Mouse (Mus musculus): ENCODE measurements around the gene Hsdl2. TPM values are rescaled to one million over a fixed set of nuclear protein-coding genes. Genes with fewer than 3 reads are reported as not detected.

Hsdl2 gene
- polyA plus RNA-seq, 1 experiment from 2014 or later: 40.0 TPM

DNA sequence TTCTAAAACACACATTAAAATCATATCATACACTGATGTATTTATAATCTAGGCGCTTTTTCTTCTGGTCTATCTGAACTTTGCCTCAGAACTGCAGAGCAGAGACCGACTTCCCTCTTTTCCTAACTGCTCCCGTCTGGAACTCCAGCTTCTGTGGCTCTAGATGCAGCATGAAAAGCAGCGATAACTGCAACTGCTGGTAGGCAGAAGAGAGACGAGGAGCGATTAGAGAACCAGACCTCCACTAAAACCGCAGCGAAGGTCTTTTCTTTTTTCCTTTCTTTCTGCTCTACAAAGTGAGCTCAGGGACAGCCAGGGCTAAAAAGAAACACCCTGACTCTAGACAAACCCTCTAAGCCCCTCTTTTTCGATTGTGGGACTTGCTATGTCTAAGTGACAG lies 48.8 kb downstream of the Hsdl2 start:
- no peak overlapping the region for H3K4me2 ChIP-seq
- peaks cover 36% of the 10 kb centered on the region for H3K4me1 ChIP-seq
- H3K36me3 ChIP-seq: no peaks in the 10 kb centered on the region
- H3K27me3 ChIP-seq (replicated peaks): no peaks in the 10 kb centered on the region
- no peak overlapping the region for H3K4me3 ChIP-seq (replicated peaks)
- whole genome bisulfite sequencing: 43% methylated on average over 9 of the region's 9 CpGs
- H3K27ac ChIP-seq (replicated peaks): peak overlapping the region; percentile 37; the same call in 1 of the 2 replicates
- no peak for ATAC-seq (ENCODE audit: low FRiP score)
- no peak overlapping the region for H3K9ac ChIP-seq (replicated peaks)
- H3K9me3 ChIP-seq (replicated peaks): no peaks in the 10 kb centered on the region

GRCm38 (mm10) chr4:59634532-59634931 lies 53.2 kb downstream of the Hsdl2 start:
- Histone ChIP-seq H3K27me3 (replicated peaks) (no peaks in the 10 kb centered on the region), H3K9me3 (replicated peaks) (no peaks in the 10 kb centered on the region), H3K27ac (replicated peaks) (no peak overlapping the region), H3K36me3 (no peaks in the 10 kb centered on the region), H3K4me3 (replicated peaks) (no peak overlapping the region), H3K4me2 (no peak overlapping the region), H3K4me1 (peaks cover 17% of the 10 kb centered on the region), H3K9ac (replicated peaks) (no peak overlapping the region)
- no peak for ATAC-seq (ENCODE audit: low FRiP score)
- WGBS: 72% methylated on average over 1 of the region's 1 CpGs

DNA sequence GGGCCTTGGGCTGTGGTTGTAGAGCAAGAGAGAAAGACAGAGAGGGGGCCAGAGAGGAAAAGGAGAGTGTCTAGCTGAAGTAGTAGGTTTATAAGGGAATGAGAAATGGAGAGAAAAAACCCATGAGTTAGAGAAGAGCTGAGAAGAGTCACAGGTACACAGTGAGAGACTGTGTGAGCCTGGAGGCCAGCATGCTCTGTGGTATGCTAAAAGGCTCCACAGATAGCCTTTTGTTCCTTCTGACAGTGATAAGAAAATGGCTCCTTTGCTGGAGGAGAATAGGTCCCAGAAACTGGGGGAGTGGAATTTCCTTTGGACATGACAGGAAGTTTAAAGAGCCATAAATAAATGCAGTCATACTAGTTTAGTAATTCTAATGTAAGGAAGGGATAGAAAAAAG lies 57.8 kb downstream of the Hsdl2 start:
- H3K36me3 ChIP-seq: no peaks in the 10 kb centered on the region
- H3K4me1 ChIP-seq: peaks cover 13% of the 10 kb centered on the region
- no peak overlapping the region for H3K4me3 ChIP-seq (replicated peaks)
- H3K27ac ChIP-seq (replicated peaks): no peak overlapping the region
- no peak overlapping the region for H3K9ac ChIP-seq (replicated peaks)
- H3K27me3 ChIP-seq (replicated peaks): no peaks in the 10 kb centered on the region
- no peaks in the 10 kb centered on the region for H3K9me3 ChIP-seq (replicated peaks)
- no peak for ATAC-seq (ENCODE audit: low FRiP score)
- no peak overlapping the region for H3K4me2 ChIP-seq

GRCm38 (mm10) chr4:59640720-59641119 lies 59.4 kb downstream of the Hsdl2 start:
- no peaks in the 10 kb centered on the region for H3K36me3 ChIP-seq
- H3K9ac ChIP-seq (replicated peaks): no peak overlapping the region
- 86% methylated on average over 2 of the region's 2 CpGs for WGBS
- no peak for ATAC-seq (ENCODE audit: low FRiP score)
- H3K9me3 ChIP-seq (replicated peaks): no peaks in the 10 kb centered on the region
- peaks cover 18% of the 10 kb centered on the region for H3K4me1 ChIP-seq
- H3K4me2 ChIP-seq: no peak overlapping the region
- no peaks in the 10 kb centered on the region for H3K27me3 ChIP-seq (replicated peaks)
- no peak overlapping the region for H3K27ac ChIP-seq (replicated peaks)
- H3K4me3 ChIP-seq (replicated peaks): no peak overlapping the region

DNA sequence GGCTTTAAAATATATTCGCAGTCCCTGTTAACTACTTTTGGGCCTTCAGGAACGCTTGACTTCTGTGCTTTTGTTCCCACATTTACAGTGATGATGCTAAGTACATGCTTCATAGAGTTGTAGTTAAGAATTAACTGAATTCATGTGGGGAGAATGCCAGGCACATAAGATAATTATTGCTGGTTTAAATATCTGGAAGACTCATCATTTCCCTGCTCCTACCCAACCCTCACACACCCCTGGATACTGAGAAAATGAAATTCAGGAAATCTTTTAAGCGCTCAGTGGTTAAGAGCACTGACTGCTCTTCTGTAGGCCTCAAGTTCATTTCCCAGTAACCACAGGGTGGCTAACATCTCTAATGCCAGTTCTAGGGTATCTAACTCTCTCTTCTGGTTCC lies 60.7 kb downstream of the Hsdl2 start:
- Histone ChIP-seq H3K4me1 (peaks cover 18% of the 10 kb centered on the region), H3K4me2 (no peak overlapping the region), H3K9ac (replicated peaks) (no peak overlapping the region), H3K27ac (replicated peaks) (no peak overlapping the region), H3K27me3 (replicated peaks) (no peaks in the 10 kb centered on the region), H3K9me3 (replicated peaks) (no peaks in the 10 kb centered on the region), H3K36me3 (no peaks in the 10 kb centered on the region), H3K4me3 (replicated peaks) (no peak overlapping the region)
- 76% methylated on average over 3 of the region's 3 CpGs for WGBS
- ATAC-seq (ENCODE audit: low FRiP score): no peak

DNA sequence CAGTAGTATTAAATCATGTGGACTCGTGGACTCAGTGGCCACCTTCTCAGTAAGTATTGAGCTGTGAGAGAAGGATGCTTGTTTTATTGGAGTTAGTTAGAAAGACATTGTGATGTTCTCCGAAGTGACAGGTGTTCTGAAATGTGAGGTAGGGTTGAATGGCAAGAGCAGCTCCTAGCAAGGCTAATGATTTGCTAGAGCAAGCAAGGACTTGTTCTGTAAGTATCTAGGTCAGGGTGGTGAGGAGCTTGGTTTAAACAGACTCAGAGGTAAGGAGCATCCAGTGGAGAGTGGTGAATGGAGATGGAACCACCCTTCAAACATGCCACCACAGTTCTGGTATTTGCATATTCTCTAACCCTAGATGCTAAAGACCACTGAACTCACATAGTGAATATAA lies 61.3 kb downstream of the Hsdl2 start:
- Histone ChIP-seq H3K9me3 (replicated peaks) (no peaks in the 10 kb centered on the region), H3K27me3 (replicated peaks) (no peaks in the 10 kb centered on the region), H3K4me3 (replicated peaks) (no peak overlapping the region), H3K36me3 (no peaks in the 10 kb centered on the region), H3K27ac (replicated peaks) (no peak overlapping the region), H3K4me2 (no peak overlapping the region), H3K4me1 (peaks cover 18% of the 10 kb centered on the region), H3K9ac (replicated peaks) (no peak overlapping the region)
- WGBS: 74% methylated on average over 2 of the region's 2 CpGs
- no peak for ATAC-seq (ENCODE audit: low FRiP score)

DNA sequence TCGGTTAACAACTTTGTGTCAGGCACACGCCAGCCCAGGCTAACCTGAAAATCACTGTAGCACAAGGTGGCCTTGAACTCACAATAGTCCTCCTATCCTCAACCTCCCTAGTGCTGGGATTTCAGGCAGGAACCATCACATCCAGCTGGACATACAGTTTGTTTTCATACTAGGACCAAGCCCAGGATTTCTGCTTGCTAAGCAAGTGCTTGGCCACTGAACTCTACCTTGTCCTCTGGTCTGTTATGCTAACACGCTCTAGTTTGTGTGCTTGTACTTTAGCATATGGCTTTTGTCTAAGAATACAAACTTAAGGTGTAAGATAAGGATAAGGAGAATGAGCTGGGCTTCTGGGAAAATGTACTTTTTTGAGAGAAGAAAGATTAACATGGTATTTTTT lies 63.1 kb downstream of the Hsdl2 start:
- no peaks in the 10 kb centered on the region for H3K9me3 ChIP-seq (replicated peaks)
- no peak overlapping the region for H3K27ac ChIP-seq (replicated peaks)
- no peak for ATAC-seq (ENCODE audit: low FRiP score)
- H3K4me1 ChIP-seq: peaks cover 18% of the 10 kb centered on the region
- no peak overlapping the region for H3K4me3 ChIP-seq (replicated peaks)
- H3K9ac ChIP-seq (replicated peaks): no peak overlapping the region
- no peaks in the 10 kb centered on the region for H3K36me3 ChIP-seq
- WGBS: 82% methylated on average over 3 of the region's 3 CpGs
- H3K27me3 ChIP-seq (replicated peaks): no peaks in the 10 kb centered on the region
- no peak overlapping the region for H3K4me2 ChIP-seq

- Histone ChIP-seq H3K27me3 (replicated peaks) (no peaks in the 10 kb centered on the region), H3K4me3 (replicated peaks) (no peak overlapping the region), H3K4me2 (no peak overlapping the region), H3K9ac (replicated peaks) (no peak overlapping the region), H3K36me3 (no peaks in the 10 kb centered on the region), H3K27ac (replicated peaks) (no peak overlapping the region), H3K4me1 (peaks cover 18% of the 10 kb centered on the region), H3K9me3 (replicated peaks) (no peaks in the 10 kb centered on the region)
- peak; percentile 62 for ATAC-seq (ENCODE audit: low FRiP score)
- WGBS: 30% methylated on average over 4 of the region's 4 CpGs
These were observed 63.6 kb downstream of the Hsdl2 start for GRCm38 (mm10) chr4:59644992-59645391.

GRCm38 (mm10) chr4:59645610-59646009 lies 64.2 kb downstream of the Hsdl2 start:
- WGBS: 91% methylated on average over 2 of the region's 2 CpGs
- no peaks in the 10 kb centered on the region for H3K27me3 ChIP-seq (replicated peaks)
- H3K9ac ChIP-seq (replicated peaks): no peak overlapping the region
- H3K4me3 ChIP-seq (replicated peaks): no peak overlapping the region
- no peak overlapping the region for H3K27ac ChIP-seq (replicated peaks)
- H3K4me1 ChIP-seq: peaks cover 18% of the 10 kb centered on the region
- no peaks in the 10 kb centered on the region for H3K36me3 ChIP-seq
- no peaks in the 10 kb centered on the region for H3K9me3 ChIP-seq (replicated peaks)
- ATAC-seq (ENCODE audit: low FRiP score): peak; percentile 37; the same call in 1 of the 2 replicates
- H3K4me2 ChIP-seq: no peak overlapping the region

DNA sequence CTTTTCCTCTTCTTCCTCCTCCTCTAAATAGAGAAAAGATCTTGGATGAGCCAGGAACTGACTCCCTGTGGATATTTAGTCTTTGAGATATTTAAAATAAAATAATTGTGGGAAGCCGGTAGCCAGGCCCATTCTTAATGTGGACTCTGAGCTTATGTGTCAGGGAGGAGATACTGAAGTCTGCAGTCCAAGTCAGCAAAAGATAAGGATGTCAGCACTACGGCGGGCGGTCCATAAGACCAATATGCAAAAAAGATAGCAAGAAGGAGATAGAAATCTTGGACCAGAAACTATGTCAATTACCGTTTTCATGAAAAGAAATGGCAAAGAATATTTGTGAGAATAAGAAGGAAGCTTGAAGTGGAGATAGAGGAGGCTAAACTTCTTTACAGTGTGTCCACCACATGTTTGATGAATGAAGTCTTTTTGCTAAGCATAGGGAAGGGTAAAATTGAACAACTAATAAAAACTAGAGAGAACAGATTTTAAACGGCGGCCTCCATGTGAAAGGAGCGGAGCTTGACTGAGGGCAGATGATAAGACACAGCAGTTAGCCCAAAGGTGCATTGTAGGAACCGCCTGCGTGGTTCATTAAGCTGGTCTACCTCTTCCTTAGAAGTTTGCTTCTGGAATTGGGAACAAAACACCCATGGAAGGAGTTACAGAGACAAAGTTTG lies 64.8 kb downstream of the Hsdl2 start:
- Histone ChIP-seq H3K27ac (replicated peaks) (no peak overlapping the region), H3K4me1 (peaks cover 18% of the 10 kb centered on the region), H3K4me3 (replicated peaks) (no peak overlapping the region), H3K4me2 (no peak overlapping the region), H3K27me3 (replicated peaks) (no peaks in the 10 kb centered on the region), H3K9me3 (replicated peaks) (no peaks in the 10 kb centered on the region), H3K9ac (replicated peaks) (no peak overlapping the region), H3K36me3 (no peaks in the 10 kb centered on the region)
- ATAC-seq (ENCODE audit: low FRiP score): no peak
- WGBS: 93% methylated on average over 10 of the region's 10 CpGs

GRCm38 (mm10) chr4:59649119-59649518 lies 67.8 kb downstream of the Hsdl2 start:
- no peaks in the 10 kb centered on the region for H3K27me3 ChIP-seq (replicated peaks)
- no peak overlapping the region for H3K4me2 ChIP-seq
- H3K4me3 ChIP-seq (replicated peaks): no peak overlapping the region
- WGBS: 88% methylated on average over 5 of the region's 5 CpGs
- H3K9ac ChIP-seq (replicated peaks): no peak overlapping the region
- peaks cover 10% of the 10 kb centered on the region for H3K4me1 ChIP-seq
- ATAC-seq (ENCODE audit: low FRiP score): no peak
- H3K36me3 ChIP-seq: no peaks in the 10 kb centered on the region
- no peaks in the 10 kb centered on the region for H3K9me3 ChIP-seq (replicated peaks)
- H3K27ac ChIP-seq (replicated peaks): no peak overlapping the region

DNA sequence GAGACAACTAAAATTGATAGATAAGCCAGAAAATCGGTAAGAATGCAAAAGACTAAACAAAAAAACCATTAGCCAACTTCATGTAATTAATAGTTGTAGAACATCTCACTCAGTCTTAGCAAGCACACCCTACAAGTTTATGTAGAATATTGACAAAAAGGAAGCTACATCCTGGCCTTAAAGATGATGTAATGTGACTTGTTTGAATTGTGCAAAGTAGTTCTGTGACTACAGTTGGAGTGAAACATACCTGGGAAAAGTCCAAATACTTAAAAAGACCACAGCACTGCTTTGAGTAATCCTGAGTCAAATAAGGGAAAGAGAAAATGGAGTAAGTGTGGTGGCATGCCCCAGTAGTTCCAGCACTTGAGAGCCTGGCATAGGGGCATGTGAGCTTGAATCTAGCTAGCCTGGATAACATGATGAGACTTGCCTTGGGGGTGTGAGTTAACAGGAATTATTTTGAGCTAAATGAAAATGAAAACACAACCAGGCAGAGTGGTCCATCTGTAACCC lies 70.9 kb downstream of the Hsdl2 start:
- H3K4me3 ChIP-seq (replicated peaks): no peak overlapping the region
- no peaks in the 10 kb centered on the region for H3K9me3 ChIP-seq (replicated peaks)
- no peaks in the 10 kb centered on the region for H3K36me3 ChIP-seq
- no peak overlapping the region for H3K9ac ChIP-seq (replicated peaks)
- no peak for ATAC-seq (ENCODE audit: low FRiP score)
- WGBS: 95% methylated on average over 1 of the region's 1 CpGs
- H3K27me3 ChIP-seq (replicated peaks): no peaks in the 10 kb centered on the region
- H3K27ac ChIP-seq (replicated peaks): no peak overlapping the region
- H3K4me2 ChIP-seq: no peak overlapping the region
- H3K4me1 ChIP-seq: no peaks in the 10 kb centered on the region
